Mouse (Mus musculus) CD4-positive, CD25-positive, alpha-beta regulatory T cell, adult 4 months (primary cell): Measurements from ENCODE around the gene Hoxb5. TPM values are rescaled to one million over a fixed set of nuclear protein-coding genes. Genes with fewer than 3 reads are reported as not detected.

Experiments
- ATAC-seq: one replicate; pipeline ENCODE4 v1.8.0; 2017
- polyA plus RNA-seq, 2 experiments: library from polyadenylated mRNA; unstranded; fragments of 100-300 nt; shearing (Covaris generic); gene quantifications; one replicate each; pipeline ENCODE4 v1.2.1; 2017

The Hoxb5 gene
- polyA plus RNA-seq, result not detected

GRCm38 (mm10) chr11:96303151-96304099 is at the start of gene Hoxb5:
Gene Hoxb5, plus strand, starts transcription at chr11:96303336.
- peak; percentile 77 for ATAC-seq

- no peak for ATAC-seq
These were observed 48.9 kb upstream of the Hoxb5 start for GRCm38 (mm10) chr11:96254221-96254620.

GRCm38 (mm10) chr11:96255111-96255995 is 47.8 kb upstream of the Hoxb5 start:
- ATAC-seq, result no peak

GRCm38 (mm10) chr11:96255996-96256445 is 47.1 kb upstream of the Hoxb5 start:
- ATAC-seq, result no peak

GRCm38 (mm10) chr11:96257141-96257540 is 46.0 kb upstream of the Hoxb5 start:
- no peak for ATAC-seq

GRCm38 (mm10) chr11:96259038-96259437 is 44.1 kb upstream of the Hoxb5 start:
- ATAC-seq, result no peak

GRCm38 (mm10) chr11:96259511-96259910 is 43.6 kb upstream of the Hoxb5 start:
- ATAC-seq, result no peak

- no peak for ATAC-seq
These were observed 42.7 kb upstream of the Hoxb5 start for GRCm38 (mm10) chr11:96260310-96260970.

- ATAC-seq, result no peak
These were observed 41.7 kb upstream of the Hoxb5 start for GRCm38 (mm10) chr11:96261323-96261890.

GRCm38 (mm10) chr11:96262262-96262830 is 40.8 kb upstream of the Hoxb5 start:
- ATAC-seq, result no peak

GRCm38 (mm10) chr11:96263636-96264389 is 39.3 kb upstream of the Hoxb5 start:
- no peak for ATAC-seq

GRCm38 (mm10) chr11:96264390-96265020 is 38.6 kb upstream of the Hoxb5 start:
- no peak for ATAC-seq

GRCm38 (mm10) chr11:96265954-96266353 is 37.2 kb upstream of the Hoxb5 start:
- no peak for ATAC-seq

- ATAC-seq, result no peak
These were observed 35.9 kb upstream of the Hoxb5 start for GRCm38 (mm10) chr11:96267021-96267920.

- ATAC-seq, result no peak
These were observed 34.9 kb upstream of the Hoxb5 start for GRCm38 (mm10) chr11:96268031-96268745.

- ATAC-seq, result peak; percentile 74
These were observed 33.3 kb upstream of the Hoxb5 start for GRCm38 (mm10) chr11:96269869-96270268.

- peak; percentile 46 for ATAC-seq
These were observed 32.1 kb upstream of the Hoxb5 start, which contains the start of gene Hoxb9 for GRCm38 (mm10) chr11:96270996-96271540. Gene Hoxb9, plus strand, starts transcription at chr11:96271457.

- ATAC-seq, result peak; percentile 19
These were observed 31.6 kb upstream of the Hoxb5 start for GRCm38 (mm10) chr11:96271541-96272011.
